4 mouse cellular contexts compared by ENCODE assay signal in genomic region chr7:102305596-102305995, GRCm38 (mm10).
"Had no signal": no experiment of that assay in that cellular context is flagged by ENCODE, and none has a peak within 500 bp of the region (broad histone marks: within the 10 kb centered on the region; RNA-seq: fewer than 3 reads in every experiment).

No protein-coding gene starts in this region.

- DNase-seq: kidney, postnatal 4 days; lung, adult 2 months; lung, postnatal 10 days; thymus, postnatal 4 days had no signal
